Mouse (Mus musculus) lung, adult 2 months (tissue): ENCODE data around the gene Nr5a2.

ENCODE experiments used
- CTCF ChIP-seq: fragments of 200-500 bp; IDR thresholded peaks from 2 replicates; pipeline ENCODE4 v1.5.1; 2011; ENCODE audit warnings: mild to moderate bottlenecking, low read length, control low read depth; ENCODE audit not compliant: insufficient read depth
- POLR2A ChIP-seq: fragments of 200-500 bp; IDR thresholded peaks from 2 replicates; pipeline ENCODE4 v1.6.1; 2011; ENCODE audit warnings: low read depth, mild to moderate bottlenecking, control low read depth, low read length, borderline replicate concordance; ENCODE audit errors: extremely low read depth

DNA sequence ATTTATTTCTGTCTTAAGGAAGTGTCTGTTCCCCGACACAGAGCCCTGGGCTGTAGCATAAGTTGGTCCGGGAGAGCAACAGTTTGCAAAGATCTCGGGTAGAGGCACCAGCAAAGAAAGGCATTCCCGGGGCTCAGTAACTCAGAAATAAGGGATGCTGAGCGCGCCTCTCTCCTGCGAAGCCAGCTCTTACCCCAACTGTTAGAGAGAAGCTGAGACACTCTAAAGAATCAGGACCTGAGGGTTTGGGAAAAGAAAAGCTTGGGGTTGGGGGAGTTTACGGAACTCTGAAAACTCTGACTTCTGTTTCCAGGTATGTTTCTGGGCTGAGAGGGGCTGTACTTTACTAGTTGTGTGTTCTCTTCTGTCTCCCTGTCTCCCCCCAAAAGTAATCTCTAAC is 13.8 kb downstream of the Nr5a2 start:
- TF ChIP-seq CTCF: no peak
- TF ChIP-seq POLR2A: no peak
